Mouse (Mus musculus) common myeloid progenitor, adult 5-6 weeks (primary cell): Measurements from ENCODE around the gene Vmn1r2. TPM values are rescaled to one million over a fixed set of nuclear protein-coding genes. Genes with fewer than 3 reads are reported as not detected.
"Not testable (repeated sequence)": the region's sequence is repeated elsewhere in the genome, so short reads cannot be mapped to it uniquely, and the experiment has no call there.

Experiments
- ATAC-seq: replicated peaks from 2 replicates; pipeline ENCODE4 v1.8.0; 2016; ENCODE audit warnings: low read depth, mild to moderate bottlenecking, moderate TSS enrichment, inconsistent platforms; ENCODE audit not compliant: poor library complexity, severe bottlenecking
- total RNA-seq: library from RNA; stranded (forward); fragments of 200-1000, 187-1606 nt; gene quantifications from 2 replicates; pipeline ENCODE4 v1.2.3, GENCODE M21; 2017

The Vmn1r2 gene
- not detected in 2 replicates for total RNA-seq

DNA sequence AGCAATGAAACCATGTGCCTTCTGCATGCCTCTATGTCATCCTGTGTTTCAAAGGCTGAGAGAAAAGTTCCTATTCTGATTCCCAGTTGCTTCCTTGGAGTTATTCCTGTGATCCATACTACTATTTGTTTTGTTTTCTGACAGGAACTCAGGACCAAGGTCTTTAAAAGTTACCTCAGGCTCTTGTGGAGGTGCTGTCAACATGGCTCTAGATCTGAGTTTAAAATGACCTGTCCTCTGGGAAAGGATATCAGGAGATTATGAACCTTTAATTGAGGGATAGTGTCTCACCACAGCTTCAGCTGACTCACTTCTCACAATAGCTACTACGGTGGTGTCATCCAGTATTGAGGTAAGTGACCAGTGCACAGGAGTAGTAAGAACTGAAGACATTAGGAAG is at the start of gene Vmn1r2:
Gene Vmn1r2, plus strand, starts transcription at position 301 of the 400 bp plus-strand sequence.
- ATAC-seq, result not testable (repeated sequence)

DNA sequence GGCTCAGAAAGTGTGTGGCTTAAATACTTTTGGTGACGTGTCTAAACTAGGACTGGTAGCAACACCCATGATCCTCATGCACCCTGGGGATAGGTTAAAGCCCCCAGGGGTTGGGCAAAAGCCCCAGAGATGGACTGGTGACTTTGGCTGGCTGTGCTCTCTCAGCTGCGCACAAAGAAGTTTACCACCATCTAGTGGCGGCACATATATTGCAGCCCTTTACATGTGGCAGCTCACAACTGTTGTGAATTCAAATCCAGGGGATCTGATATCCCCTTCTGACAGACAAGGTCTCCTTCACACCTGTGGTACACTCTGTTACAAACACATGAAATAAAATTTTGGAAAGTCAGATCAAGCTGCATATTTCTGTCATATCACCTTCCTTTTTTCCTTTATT is 19.2 kb upstream of the Vmn1r2 start:
- peak; percentile 71 for ATAC-seq

DNA sequence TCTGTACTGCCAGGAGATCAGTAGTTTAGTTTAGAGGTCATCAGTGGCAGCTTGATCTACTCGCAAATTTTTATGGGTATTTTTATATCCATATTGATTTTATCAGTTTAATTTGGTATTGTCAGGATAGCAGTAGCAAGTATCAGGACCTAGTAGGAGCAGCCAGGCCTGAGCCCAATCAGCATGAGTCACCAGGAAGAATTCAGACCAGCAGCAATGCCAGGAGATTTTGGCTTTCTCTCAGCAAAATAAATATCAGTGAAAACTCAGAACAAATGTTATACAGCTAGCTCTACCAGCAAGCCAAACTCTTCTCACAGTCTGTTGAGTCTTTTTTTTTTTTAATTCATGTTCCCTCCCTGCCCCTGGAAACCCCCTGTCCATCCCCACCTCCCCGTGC is 13.8 kb upstream of the Vmn1r2 start:
- ATAC-seq, result not testable (repeated sequence)

DNA sequence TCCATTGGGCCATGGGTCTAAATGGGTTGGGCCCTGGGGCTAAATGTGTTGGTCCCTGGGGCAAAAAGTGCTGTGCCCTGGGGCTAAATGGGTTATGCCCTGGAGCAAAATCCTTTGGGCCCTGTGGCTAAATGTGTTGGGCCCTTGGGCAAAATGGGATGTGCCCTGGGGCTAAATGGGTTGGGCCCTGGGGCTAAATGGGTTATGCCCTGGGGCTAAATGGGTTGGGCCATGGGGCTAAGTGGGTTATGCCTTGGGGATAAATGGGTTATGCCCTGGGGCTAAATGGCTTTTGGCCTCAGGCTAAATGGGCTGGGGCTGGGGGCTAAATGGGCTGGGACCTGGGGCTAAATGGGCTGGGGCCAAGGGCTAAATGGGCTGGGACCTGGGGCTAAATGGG is 2.7 kb upstream of the Vmn1r2 start:
- ATAC-seq, result not testable (repeated sequence)

DNA sequence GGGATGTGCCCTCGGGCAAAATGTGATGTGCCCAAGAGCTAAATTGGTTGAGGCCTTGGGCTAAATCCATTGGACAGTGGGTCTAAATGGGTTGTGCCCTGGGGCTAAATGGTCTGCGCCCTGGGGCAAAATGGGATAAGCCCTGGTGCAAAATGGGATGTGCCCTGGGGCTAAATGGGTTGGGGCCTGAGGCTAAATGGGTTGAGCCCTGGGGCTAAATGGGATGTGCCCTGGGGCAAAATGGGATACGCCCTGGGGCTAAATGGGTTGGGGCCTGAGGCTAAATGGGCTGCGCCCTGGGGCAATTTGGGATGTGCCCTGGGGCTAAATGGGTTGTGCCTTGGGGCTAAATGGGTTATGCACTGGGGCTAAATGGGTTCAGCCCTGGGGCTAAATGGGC is 2.1 kb upstream of the Vmn1r2 start:
- ATAC-seq, result peak; percentile 45; the same call in 1 of the 2 replicates

DNA sequence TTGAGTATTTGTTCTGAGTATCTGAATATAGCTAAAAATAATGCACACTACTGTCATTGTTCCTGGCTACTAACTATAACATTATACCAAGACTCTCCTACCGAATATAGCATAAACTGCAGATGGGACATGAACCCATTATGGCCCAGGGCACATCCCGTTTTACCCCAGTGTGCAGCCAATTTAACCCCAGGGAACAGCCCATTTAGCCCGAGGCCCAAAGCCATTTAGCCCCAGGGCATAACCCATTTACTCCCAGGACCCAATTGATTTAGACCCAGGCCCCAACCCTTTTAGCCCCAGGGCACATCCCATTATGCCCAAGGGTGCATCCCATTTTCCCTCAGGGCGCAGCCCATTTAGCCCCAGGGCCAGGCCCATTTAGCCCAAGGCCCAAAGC is 7.5 kb downstream of the Vmn1r2 start:
- ATAC-seq, result not testable (repeated sequence)

DNA sequence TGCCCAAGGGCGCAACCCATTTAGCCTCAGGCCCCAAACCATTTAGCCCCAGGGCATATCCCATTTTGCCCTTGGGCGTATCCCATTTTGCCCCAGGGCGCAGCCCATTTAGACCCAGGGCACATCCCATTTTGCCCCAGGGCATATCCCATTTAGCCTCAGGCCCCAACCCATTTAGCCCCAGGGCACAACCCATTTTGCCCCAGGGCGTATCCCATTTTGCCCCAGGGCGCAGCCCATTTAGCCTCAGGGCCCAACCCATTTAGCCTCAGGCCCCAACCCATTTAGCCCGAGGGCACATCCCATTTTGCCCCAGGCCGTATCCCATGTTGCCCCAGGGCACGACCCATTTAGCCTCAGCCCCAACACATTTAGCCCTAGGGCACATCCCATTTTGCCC is 8.6 kb downstream of the Vmn1r2 start:
- not testable (repeated sequence) for ATAC-seq

DNA sequence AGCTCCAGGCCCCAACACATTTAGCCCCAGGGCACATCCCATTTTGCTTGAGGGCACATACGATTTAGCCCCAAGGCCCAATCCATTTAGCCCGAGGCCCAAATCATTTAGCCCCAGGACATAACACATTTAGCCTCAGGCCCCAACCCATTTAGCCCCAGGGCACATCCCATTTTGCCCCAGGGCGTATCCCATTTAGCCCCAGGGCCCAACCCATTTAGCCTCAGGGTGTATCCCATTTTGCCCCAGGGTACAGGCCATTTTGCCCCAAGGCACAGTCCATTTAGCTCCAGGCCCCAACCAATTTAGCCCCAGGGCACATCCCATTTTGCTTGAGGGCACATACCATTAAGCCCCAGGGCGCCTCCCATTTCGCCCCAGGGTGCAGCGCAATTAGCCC is 9.1 kb downstream of the Vmn1r2 start:
- ATAC-seq, result not testable (repeated sequence)

DNA sequence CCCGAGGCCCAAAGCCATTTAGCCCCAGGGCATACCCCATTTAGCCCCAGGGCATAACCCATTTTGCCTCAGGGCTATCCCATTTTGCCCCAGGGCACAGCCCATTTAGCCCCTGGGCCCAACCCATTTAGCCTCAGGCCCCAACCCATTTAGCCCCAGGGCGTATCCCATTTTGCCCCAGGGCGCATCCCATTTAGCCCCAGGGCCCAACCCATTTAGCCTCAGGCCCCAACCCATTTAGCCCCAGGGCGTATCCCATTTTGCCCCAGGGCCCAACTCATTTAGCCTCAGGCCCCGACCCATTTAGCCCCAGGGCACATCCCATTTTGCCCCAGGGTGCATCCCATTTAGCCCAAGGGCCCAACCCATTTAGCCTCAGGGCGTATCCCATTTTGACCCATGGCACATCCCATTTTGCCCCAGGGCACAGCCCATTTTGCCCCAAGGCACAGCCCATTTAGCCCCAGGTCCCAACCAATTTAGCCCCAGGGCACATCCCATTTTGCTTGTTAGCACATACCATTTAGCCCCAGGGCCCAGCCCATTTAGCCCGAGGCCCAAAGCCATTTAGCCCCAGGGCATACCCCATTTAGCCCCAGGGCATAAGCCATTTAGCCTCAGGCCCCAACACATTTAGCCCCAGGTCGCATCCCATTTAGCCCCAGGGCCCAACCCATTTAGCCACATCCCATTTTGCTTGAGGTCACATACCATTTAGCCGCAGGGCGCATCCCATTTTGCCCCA is 9.8 kb downstream of the Vmn1r2 start:
- ATAC-seq, result not testable (repeated sequence)

DNA sequence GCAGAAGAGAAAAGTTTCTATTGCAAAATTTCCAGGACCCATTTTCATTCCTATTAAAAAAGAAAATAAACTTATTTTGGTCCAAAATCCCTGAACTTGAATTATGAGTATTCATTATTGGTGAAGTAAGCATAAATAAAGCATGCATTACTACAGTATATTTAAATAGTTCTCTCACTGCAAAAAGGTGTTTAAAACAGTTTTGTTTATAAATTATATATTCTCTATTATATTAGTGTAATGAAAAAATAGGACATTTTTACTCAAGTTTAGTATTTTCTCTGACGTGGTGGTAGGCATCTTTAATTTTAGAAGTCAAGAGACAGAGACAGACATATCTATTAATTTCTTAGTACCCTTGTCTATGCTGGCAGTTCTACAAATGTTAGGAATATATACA is 18.1 kb downstream of the Vmn1r2 start, which contains the start of gene Vmn1r3:
Gene Vmn1r3, minus strand, starts transcription at position 101 of the 400 bp plus-strand sequence.
- ATAC-seq, result not testable (repeated sequence)

DNA sequence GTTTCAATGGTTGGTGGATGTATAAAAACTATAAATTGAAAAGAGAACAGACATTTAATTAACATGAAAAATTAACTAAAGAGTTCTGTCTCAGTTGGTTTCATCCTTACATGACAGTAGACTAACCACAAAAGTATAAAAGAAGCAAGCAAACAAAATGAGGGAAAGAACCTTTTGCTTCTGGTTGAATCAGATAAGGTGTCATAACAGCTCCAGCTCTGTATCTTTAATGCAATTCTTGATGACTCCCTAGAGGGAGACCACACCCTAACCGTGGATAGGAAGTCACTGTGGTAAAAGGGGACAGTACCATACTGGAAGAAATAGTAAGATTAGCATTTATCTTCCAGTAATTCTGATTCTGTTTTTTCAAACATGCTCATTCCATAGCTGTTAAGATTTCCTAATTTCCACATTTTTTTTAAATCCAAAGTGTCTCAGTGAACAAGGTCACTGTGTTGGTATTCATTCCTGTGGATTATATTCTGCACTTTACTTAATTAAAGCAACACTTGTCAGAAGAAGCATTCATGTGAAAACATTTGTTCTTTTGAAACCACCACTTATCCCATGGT is 42.6 kb downstream of the Vmn1r2 start:
- peak; percentile 97 for ATAC-seq

DNA sequence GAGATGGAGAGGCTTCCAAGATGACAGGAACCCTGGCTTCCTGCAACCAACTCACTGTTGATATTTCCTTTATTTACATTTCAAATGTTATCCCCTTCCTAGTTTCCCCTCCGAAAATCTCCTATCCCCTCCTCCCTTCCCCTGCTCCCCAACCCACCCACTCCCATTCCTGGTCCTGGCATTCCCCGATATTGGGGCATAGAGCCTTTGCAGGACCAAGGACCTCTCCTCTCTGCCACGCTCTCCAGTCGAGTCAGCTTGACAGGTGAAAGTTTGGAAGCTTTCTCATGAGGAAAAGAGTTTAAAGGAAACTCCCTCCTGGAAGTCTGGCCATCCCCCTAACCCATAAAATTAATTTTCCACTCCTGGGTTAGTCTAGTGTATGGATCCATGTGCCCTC is 46.2 kb downstream of the Vmn1r2 start:
- not testable (repeated sequence) for ATAC-seq

DNA sequence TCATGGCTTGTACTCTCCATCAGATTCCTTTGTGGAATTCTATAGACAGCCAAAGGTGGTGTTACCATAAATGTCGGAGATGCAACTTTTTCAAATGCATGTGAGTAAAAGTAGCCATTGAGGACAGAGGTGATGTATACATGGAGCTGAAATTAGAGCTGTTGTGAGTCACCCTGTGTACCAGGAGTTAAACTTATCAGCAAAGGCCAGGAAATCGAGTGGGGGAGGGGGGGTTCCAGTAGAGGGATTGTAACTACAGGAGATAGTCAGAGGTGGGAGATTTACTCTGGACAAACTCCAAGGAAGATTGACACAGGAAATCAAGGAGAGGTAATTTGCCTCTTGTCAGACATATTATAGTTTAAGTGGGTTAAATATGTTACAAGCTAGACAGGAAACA is 49.3 kb downstream of the Vmn1r2 start:
- ATAC-seq, result not testable (repeated sequence)

Other genes with a start within 250 kb of the Vmn1r2 start
- gene Vmn1r3, start 18.0 kb downstream of the Vmn1r2 start, total RNA-seq, result not detected in 2 replicates